Mouse (Mus musculus) T-helper 2 cell (primary cell): ENCODE results near the gene Ccdc24.

Source experiments
- in situ Hi-C: fragments of 300-600 bp; cut with MboI, MseI; formaldehyde crosslinking; loops from one replicate; pipeline ENCODE4 v1.15.1; 2025; ENCODE audit warnings: high pct_unique_total_duplicates

The Ccdc24 gene

DNA sequence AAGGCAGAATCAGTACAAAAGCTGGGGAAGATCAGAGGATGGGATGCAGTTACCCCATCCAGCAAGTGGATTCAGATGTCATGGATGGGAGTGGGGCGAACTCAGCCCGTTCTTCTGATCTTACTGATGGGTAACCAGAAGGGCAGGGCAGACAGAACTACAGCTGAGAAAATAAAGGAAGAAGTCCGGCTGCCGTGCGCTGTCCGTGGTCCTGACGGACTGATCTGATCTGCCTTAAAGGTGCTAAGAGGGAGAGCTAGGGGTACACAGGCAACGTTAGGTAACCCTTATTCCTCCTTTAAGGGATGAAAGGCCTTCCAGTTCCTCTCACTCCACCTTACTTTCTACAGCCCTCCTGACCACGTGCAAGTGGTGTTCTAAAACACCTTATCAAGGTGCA is 21.0 kb upstream of the Ccdc24 start:
- in situ Hi-C loops, result loop anchor here (25.0 kb wide), 1 partner anchor 1219 kb away; the partner anchor contains the start of gene Slc2a1

DNA sequence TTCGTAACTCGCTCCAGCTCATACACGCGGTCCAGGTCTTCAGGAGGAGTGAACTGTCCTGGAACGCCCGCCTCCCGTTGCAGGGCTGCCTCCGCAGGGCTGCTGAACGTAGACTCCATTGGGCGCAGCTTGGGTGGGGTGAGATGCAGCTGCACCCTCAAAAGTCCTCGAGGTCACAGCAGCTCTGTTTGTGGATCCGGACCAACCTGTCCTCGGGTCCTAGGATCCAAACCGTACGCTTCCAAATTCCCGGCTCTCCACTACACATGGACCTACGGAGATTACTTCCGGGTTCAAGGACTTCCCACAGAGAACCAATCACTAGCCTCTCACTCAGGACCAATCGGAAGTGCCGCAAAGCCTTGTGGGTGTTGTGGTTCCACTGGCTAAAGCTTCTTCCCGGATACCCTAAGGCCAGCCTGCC is 19.4 kb upstream of the Ccdc24 start, which contains the start of gene Dph2:
Gene Dph2 (minus strand): TSS at position 295 of the 424 bp plus-strand sequence.
- in situ Hi-C loops, result loop anchor here (25.0 kb wide), 1 partner anchor 1221 kb away; the partner anchor contains the start of gene Slc2a1

DNA sequence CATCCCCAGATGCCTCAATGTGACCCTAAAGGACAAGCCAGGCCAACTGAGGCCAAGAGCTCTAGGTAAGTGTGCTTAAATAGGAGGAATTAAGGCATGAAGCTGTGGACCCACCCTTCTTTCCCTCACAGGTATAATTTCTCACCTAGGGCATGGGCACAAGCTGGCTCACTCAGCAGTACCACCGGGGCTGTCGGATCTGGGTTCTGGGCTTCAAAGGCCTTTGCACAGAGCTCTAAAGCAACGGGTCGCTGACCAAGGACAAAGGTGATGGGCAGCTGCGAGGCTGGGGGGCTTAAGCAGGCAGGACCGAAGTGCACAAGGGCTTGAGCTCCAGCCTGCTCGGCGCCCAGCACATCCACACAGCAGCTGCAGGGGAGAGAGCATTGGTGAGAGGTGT is 18.4 kb upstream of the Ccdc24 start:
- in situ Hi-C loops, result loop anchor here (25.0 kb wide), 1 partner anchor 1222 kb away; the partner anchor contains the start of gene Slc2a1

DNA sequence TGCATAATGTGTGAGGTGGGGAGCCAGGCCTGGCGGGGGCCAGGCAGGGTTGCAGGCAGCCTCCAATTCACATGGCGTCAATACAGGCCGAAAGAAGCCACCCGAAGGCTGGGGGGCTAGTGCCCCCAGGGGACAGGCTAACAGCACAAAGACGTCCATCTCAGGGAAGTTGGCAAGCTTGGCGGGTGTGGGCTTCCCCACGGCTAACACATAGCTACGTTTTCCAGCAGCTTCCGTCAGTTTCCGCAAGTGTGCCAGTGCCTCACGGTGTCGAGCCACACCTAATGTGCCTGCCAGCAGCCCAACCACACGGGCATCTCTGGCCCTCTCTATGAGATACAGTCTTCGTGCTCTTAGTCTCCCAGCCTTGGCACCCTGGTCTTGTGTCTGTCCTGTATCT is 17.7 kb upstream of the Ccdc24 start:
- in situ Hi-C loops, result loop anchor here (25.0 kb wide), 1 partner anchor 1222 kb away; the partner anchor contains the start of gene Slc2a1

DNA sequence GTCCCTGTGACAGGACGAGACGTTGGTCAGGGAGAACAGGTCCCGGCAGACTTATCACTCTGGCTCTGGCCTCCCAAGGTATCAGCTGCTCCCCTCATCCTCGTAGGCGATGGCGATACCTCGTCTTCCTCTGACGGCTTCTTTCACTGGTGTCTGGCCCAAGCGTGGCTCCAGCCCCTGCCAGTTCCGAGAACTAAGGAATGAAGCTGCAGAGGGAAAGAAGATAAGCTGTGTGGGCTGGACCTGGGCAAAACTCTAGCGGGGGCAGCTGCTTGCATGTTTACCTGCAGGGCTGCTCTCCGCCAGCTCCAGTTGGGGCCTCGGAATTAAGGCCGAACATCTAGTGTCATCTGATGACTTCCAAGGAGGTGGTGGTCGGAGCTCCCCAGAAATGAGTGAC is 17.1 kb upstream of the Ccdc24 start:
- in situ Hi-C loops, result loop anchor here (25.0 kb wide), 1 partner anchor 1223 kb away; the partner anchor contains the start of gene Slc2a1

DNA sequence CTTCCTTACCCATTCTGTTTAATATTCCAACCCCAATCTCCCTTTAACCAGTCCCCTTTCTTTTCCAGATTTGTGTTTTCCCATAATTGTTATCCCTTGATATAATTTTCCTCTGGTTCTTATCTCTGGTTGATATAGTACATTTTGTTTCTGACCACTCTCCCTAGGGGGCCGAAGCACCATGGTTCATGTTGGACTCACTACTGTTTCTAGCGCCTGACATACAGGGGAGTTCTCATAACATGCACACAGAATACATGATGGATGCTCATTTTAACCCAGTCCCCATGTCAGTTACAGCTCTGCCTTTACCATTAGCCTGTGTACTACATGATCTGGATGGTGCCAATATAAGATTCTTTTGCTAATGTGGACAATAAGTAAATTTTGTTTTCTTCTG is 15.6 kb upstream of the Ccdc24 start:
- in situ Hi-C loops, result loop anchor here (25.0 kb wide), 1 partner anchor 1224 kb away; the partner anchor contains the start of gene Slc2a1

DNA sequence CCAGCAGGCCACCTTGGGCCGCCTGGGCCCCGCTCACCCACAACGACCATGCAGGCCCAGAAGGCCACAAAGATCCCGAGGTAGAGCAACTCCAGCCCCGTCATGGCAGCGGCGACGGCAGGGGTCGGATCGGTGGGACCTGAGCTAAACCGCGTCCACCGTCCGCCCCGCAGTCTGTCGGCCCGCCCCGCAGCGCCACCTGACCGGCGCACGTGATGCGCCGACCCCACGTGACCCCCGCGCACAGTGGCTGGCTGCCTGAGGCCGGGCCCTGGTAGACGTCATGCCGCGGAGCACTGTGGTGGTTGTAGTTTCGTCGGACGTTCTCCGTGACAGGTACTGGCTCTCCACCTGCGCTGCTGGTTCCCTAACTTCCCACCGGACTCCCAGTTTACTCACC is 14.8 kb upstream of the Ccdc24 start, which contains the start of gene Atp6v0b:
Gene Atp6v0b (minus strand): TSS at position 201 of the 400 bp plus-strand sequence.
- in situ Hi-C loops, result loop anchor here (25.0 kb wide), 1 partner anchor 1225 kb away; the partner anchor contains the start of gene Slc2a1

DNA sequence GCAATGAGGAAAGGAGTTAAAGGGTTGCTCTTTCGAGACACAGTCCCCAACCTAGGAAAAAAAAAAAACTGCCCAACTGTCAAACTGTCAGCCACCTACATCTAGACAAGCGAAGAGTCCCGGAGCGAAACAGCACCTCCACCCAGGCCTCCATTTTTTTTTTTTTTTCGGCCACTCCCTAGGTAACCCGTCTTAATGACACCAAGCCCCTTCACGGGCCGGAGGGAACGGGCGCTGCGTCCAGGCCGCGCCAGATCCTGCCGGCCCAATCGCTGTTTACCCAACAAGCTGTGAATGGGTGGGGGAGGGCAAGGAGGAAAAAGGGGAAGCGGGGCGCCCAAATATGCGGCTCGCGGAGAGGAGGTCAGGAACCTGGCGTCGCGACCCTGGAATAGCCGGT is 14.3 kb upstream of the Ccdc24 start:
- in situ Hi-C loops, result loop anchor here (25.0 kb wide), 1 partner anchor 1226 kb away; the partner anchor contains the start of gene Slc2a1

DNA sequence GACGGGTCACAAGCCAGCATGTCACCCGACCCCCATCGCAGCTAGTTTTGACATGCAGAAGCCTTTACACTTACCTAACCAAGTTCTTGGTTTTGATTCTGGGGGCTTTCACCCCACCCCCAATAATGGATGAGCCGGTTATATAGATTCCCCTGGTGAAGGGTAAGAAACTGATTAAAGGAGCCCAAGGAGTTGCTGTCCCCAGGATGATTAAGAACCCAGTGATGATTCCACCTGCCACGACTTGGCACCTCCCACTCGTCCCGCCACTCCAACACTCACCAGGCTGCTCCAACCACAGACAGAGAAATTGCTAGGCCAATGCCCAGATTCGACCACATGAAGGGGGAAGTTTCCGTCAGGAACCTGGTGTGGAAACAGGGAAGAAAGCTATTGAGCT is 13.6 kb upstream of the Ccdc24 start:
- in situ Hi-C loops, result loop anchor here (25.0 kb wide), 1 partner anchor 1226 kb away; the partner anchor contains the start of gene Slc2a1

DNA sequence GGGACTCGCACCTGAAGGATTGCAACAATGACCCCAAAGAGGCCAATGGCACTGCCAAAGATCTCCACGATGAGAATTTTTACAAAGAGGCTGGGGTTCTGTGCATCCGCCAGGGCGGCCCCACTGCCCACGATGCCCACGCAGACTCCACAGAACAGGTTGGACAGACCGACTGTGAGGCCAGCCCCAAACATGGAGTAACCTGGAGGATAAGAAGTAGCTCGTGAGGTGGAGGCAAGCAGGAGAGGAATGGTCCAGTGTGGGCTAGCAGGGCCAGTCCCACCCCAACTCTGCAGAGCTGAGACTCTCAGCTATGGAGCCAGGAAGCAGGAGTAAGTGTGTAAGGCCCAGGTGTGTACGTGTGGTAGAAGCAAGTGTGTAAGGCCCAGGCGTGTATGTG is 12.7 kb upstream of the Ccdc24 start:
- in situ Hi-C loops, result loop anchor here (25.0 kb wide), 1 partner anchor 1227 kb away; the partner anchor contains the start of gene Slc2a1

DNA sequence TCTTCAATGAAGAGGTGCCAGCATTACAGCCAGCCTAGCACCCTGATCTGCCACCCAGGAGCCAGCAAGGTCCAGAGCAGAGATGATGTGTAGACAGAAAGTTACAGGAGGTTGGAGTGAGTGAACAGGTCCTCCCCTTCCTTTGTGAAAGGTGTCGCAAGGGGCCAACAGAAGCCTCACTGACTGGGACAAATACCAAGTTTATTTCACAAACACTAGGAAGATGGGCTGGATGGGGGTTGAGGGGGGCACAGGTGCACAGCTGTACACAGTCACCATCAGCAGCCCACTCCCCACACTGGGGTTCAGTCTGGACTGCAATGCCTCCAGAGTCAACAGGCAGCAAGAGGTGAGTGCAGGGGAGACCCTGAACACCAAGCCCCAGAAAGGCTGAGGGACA is 11.8 kb upstream of the Ccdc24 start:
- in situ Hi-C loops, result loop anchor here (5.0 to 25.0 kb wide), 2 partner anchors 52 to 1228 kb away; partner anchors contain the start of genes Slc2a1 and Slc6a9

DNA sequence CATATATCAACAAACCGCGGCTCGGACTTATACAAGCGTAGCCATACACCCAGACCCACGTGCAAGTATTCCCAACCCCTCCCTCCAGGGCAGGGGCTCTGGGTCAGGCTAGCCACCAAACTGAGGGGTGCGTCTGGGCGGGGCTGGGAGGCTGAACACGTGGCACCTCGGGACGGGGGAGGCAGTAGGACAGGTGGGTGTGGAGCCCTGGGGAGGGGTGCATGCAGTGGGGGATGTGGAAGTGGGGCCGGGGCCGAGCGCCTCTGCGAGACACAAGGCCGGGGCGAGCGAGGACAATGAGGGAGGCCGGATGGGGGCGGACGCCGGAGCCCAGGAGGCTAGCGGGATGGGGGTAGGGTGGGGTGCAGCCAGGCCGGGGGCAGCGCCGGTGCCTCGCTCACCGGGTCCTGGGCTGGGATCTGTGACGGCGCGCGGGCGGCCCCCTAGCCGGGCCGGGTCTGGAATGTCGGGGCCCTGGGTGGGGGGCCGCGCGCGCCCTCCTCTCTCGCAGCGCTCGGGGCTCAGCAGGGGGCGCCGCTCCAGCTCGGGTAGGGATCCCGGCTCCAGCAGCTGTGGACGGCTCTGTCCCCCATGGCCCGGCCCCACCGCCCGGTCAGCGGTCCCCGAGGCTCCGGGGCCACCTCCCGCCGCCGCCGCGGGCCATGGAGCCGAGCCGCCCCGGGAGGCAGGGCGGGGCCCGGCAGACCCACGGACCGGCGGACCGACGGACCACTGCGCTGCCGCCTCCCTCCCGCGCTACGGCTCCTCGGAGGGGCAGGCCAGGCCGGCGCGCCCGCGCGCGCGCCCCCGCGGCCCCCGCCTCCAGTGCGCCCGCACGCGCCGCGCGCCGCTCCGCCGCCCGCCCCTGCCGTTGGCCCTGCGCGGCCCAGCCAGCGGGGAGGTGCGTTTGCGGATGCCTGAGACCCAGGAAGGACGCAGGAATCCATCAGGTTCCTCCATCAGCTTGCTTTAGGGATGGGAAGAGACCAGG is 10.6 kb upstream of the Ccdc24 start, which contains the start of gene B4galt2:
Gene B4galt2 (minus strand): TSS at position 787 of the 991 bp plus-strand sequence.
- in situ Hi-C loops, result loop anchor here (5.0 to 25.0 kb wide), 2 partner anchors 51 to 1229 kb away; partner anchors contain the start of genes Slc2a1 and Slc6a9

DNA sequence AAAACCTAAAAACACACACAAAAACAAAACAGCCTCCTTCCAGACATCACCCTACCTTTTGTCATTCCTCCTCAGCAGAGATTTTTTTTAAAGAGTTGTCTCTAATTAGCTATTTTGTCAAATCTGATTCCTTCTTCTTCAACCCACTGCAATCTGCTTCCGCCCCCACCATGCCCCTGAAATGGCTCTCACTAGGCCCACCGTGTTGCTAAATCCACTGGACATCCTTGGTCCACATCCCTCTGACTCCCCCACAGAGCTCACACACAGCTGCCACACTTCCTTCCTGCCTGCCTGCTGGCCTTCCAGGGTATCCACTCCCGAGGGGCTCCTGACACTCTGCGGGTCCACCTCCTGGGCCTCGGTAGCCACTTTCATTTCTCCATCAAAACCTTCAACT is 6.3 kb upstream of the Ccdc24 start:
- in situ Hi-C loops, result loop anchor here (25.0 kb wide), 1 partner anchor 1234 kb away; the partner anchor contains the start of gene Slc2a1

DNA sequence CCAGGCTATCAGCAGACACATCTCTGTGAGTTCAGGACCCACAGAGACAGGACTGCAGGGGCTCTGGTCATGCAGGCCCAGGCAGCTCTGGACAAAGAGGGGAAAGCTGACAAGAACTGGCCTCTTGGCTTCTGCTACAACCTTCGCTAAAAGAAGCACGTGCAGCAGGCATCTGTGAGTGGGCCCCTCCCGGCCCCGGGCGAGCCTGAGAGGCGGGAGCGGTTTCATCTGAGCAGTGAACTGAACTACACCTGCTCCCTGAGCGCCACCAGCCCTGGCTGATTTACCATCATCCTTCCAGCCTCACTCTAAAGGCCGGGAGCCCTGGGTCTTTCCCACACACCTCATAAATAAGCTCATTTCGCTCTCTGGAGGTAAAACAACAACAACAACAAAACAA is 5.9 kb upstream of the Ccdc24 start:
- in situ Hi-C loops, result loop anchor here (25.0 kb wide), 1 partner anchor 1234 kb away; the partner anchor contains the start of gene Slc2a1

DNA sequence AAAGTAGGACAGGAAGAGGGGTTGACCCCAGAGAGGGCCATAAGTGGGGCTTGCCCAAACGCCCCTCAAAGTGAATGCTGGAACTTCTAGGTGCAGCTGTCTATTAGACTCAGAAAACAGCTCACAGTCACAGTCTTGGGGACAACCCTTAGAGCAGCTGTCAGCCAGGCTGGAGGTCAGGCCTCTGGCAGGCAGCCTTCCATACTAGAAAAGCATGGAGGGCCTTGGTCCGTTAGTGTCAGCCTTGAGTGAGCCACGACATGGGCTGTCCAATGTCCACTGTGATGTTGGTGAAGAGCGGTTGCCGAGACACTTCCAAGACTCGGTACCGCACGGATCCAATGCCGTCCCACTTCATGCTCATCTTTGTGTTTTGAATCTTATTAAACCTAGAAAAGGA is 1.3 kb upstream of the Ccdc24 start:
- in situ Hi-C loops, result no loop called here

DNA sequence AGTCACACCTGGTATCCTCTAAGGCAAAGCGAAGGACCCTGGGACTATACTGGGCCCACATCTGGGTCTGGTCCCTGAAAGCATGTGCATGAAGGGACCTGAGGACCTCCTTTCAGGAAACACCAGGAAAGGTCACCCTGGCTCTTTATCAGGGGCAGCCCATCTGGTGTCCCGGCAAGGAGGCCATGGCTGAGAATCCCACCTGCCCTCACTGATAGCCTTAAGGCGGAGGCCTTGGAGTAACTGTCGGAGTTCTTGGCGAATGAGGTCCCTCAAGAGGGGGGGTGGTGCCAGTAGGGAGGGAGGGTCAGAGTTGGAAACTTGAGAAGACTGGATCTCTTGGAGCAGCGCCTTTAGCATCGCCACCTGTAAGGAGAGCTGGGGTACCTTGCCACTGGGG is 570 bp downstream of the Ccdc24 start:
- in situ Hi-C loops, result no loop called here

DNA sequence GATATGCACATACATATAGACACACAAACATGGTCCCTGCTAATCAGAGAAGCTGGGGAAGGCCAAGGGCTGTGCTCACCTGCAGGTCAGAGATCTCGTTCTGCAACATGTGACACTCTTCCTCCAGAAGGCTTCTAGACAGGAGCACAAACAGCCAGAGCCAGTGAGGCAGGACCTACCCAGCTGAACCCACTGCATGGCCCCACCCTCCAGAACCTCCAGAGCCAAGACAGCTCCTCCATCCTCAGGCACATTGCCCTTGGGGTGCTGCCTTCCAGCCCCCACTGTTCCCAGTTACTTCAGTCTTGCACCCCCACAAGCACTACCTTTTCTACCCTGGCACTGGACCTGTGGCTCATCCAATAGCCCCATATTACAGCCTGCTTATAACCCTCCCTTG is 1.9 kb downstream of the Ccdc24 start:
- in situ Hi-C loops, result no loop called here

DNA sequence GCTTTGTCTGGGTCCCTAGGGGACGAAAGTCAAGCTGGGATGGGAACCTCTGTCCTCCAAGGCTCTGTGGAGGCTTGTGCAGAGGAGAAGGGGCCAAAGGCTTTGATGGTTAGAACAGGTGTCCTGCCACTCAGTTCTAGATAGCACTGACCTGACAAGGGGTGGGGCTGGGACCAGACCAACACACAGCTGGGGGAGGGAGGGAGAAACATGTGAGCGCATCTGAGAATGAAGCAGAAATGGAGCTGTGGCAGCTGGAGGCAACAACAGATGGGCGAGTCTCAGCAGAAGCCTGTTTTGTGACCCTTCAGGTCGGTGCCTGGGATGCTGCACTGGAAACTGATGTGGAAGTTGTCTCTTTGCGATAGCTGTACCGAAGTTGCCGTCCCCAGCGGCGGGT is 3.0 kb downstream of the Ccdc24 start:
- in situ Hi-C loops, result no loop called here

DNA sequence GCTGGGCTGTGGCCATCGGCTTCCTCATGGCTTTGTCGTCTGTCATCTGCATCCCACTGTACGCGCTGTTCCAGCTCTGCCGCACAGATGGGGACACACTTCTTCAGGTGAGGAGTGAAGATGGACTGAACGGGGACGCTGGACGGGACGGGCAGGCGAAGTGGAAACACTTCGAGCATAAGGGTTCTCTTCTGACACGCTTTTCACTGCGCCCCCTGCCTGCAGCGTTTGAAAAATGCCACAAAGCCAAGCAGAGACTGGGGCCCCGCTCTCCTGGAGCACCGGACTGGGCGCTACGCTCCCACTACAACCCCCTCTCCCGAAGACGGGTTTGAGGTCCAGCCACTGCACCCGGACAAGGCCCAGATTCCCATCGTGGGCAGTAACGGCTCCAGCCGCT is 4.5 kb downstream of the Ccdc24 start:
- in situ Hi-C loops, result no loop called here

DNA sequence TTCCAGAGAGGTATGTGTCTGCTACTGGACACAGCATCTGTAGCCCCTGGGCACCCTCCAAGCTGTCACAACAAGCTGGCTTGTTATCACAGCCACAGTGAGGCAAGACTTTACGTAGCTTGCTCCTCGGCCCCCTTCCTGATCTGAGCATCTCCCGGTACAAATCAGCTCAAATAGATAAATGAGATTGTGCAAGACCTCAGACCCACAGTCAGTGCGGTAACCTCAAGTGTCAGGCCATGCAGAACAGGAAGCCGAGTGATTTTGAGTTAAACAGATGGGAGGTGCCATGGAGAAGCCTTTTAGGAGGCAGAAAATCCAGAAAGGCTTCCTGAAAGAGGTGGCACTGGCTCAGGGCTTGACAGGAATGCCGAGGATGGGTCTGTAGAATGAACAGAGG is 5.4 kb downstream of the Ccdc24 start:
- in situ Hi-C loops, result no loop called here

DNA sequence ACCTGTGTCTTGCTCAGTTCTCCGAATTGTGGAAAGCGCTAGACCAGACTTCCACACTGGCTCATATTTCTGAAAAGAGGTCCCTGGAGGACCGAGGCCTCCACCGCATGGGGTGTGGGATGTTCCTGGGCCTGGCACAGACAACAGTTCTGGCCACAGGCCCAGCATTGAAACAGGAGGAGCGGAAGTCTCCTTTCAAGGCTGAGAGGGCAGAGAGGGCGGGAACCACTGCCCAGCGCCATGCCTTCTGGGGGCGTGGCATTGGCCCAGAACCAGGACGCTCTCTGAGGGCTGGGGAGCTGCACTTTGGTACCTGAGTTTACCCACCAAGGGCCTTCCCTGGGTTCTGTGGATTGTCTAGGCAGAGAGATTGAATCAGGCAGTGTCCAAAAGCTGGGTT is 6.3 kb downstream of the Ccdc24 start:
- in situ Hi-C loops, result no loop called here

DNA sequence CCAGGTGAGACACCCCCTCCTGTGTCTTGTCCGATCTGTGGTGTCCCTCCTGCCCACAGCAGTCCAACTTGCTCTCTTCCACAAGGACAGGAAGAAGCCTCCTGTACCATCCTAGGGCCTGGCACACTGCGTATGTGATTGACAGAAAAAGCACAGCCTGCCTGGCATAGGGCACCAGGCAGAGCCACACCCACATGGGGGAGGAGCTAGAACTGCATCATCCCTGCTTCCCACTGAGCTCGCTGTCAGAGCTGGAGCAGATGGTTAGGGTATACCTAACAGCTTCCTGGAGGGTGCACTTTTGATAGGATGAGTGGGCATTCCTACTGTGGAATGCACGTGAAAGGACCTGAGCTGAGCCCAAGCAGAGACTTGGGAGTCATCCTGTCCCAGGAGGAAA is 9.5 kb downstream of the Ccdc24 start:
- in situ Hi-C loops, result loop anchor here (5.0 kb wide), 1 partner anchor 151 kb away; no protein-coding TSS in a partner anchor
